Comparison of ENCODE assay signal across 8 mouse cellular contexts in the genomic region with DNA sequence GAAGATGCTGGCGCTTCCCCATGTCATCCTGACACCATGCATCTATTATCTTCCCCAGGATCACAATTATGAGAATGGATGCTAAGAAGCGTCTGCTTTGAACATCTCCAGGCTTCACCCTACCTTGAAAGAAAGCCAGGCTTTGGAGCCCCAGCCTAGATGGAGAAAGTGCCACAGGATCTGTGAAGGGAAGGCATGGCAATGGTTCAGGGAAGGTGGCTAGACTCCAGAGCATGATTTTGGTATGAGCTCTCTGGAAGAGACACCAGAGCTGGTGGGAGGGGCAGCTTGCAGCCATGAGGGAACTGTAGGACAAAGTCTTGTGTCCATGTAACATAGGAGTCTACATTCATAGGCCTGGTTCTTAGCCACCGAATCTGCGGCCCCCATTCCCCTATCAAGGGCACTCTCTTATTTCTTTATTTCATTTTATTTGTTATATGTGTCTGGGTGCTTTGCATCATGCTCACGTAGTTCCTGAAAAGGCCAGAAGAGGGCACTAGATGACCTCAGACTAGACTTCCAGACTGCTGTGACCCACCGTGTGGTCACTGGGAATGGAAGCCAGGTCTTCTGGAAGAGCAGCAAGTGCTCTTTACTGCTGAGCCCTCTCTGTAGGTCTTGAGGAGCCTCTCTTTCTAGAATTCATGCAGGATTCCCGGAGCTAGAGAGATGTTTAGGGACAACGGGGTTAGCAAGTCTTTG. TPM values are rescaled to one million over a fixed set of nuclear protein-coding genes. Genes with fewer than 3 reads are reported as not detected.
DNase-seq lines count a peak whose midpoint lies in the region; ATAC-seq and TF ChIP-seq lines count a peak whose summit lies in the region.

No protein-coding gene starts in this region.

- TF ChIP-seq CTCF in bone marrow macrophage, adult 2 months (IDR thresholded peaks at IDR 0.05; ENCODE audit: low read depth, low read length), result peak; percentile 85

- no peaks in the 10 kb centered on the region for H3K9me3 ChIP-seq in forebrain, embryonic 11.5 days (ENCODE audit: control insufficient read depth, low read length)
- H3K9me3 ChIP-seq in forebrain, embryonic 14.5 days (replicated peaks; ENCODE audit: control insufficient read depth, low read length), result no peaks in the 10 kb centered on the region
- no peaks in the 10 kb centered on the region for H3K9me3 ChIP-seq in limb, embryonic 11.5 days (ENCODE audit: control insufficient read depth, low read length)

- no peak overlapping the region for H3K27ac ChIP-seq in forebrain, embryonic 11.5 days (ENCODE audit: low read depth, low read length)
- no peak overlapping the region for H3K27ac ChIP-seq in forebrain, embryonic 14.5 days (ENCODE audit: low read depth, low read length)
- no peak overlapping the region for H3K27ac ChIP-seq in bone marrow macrophage, adult 2 months (ENCODE audit: insufficient read depth, low read depth, low read length)
- no peak overlapping the region for H3K27ac ChIP-seq in limb, embryonic 11.5 days (replicated peaks; ENCODE audit: low read depth, low read length)

- WGBS in forebrain, embryonic 11.5 days, result 49% methylated on average over 8 of the region's 8 CpGs
- 50% methylated on average over 8 of the region's 8 CpGs for WGBS in forebrain, embryonic 14.5 days
- 43% methylated on average over 8 of the region's 8 CpGs for WGBS in limb, embryonic 11.5 days

- peak; percentile 73 for DNase-seq in forebrain, embryonic 11.5 days (ENCODE audit: low spot score)
- DNase-seq in forebrain, embryonic 14.5 days (ENCODE audit: low spot score), result no peak
- peak; percentile 48 for DNase-seq in ovary, postnatal 14 days (ENCODE audit: low spot score)
- no peak for DNase-seq in ovary, adult 18-20 months (ENCODE audit: low spot score)
- DNase-seq in fibroblast of lung, adult 2 months (ENCODE audit: low read depth), result peak; percentile 18
- DNase-seq in limb, embryonic 11.5 days (ENCODE audit: low spot score), result peak; percentile 71
- DNase-seq in spleen, postnatal 10 days (ENCODE audit: low spot score in 2 of 2), result peak; percentile 29 to 68

- H3K9ac ChIP-seq in forebrain, embryonic 11.5 days (ENCODE audit: low read length), result no peak overlapping the region
- no peak overlapping the region for H3K9ac ChIP-seq in forebrain, embryonic 14.5 days (ENCODE audit: low read length)
- no peak overlapping the region for H3K9ac ChIP-seq in limb, embryonic 11.5 days (ENCODE audit: low read length)

- peaks cover 16% of the 10 kb centered on the region for H3K4me1 ChIP-seq in forebrain, embryonic 11.5 days (replicated peaks; ENCODE audit: control insufficient read depth, insufficient read depth, low read length)
- H3K4me1 ChIP-seq in forebrain, embryonic 14.5 days (ENCODE audit: control insufficient read depth, insufficient read depth, low read length), result peaks cover 25% of the 10 kb centered on the region
- H3K4me1 ChIP-seq in bone marrow macrophage, adult 2 months (ENCODE audit: control insufficient read depth, insufficient read depth, low read length), result no peaks in the 10 kb centered on the region
- peaks cover 10% of the 10 kb centered on the region for H3K4me1 ChIP-seq in limb, embryonic 11.5 days (ENCODE audit: control insufficient read depth, insufficient read depth, low read length)

- no peaks in the 10 kb centered on the region for H3K27me3 ChIP-seq in forebrain, embryonic 11.5 days (ENCODE audit: control insufficient read depth, insufficient read depth, low read length)
- no peaks in the 10 kb centered on the region for H3K27me3 ChIP-seq in forebrain, embryonic 14.5 days (replicated peaks; ENCODE audit: control insufficient read depth, insufficient read depth, low read length)
- H3K27me3 ChIP-seq in limb, embryonic 11.5 days (ENCODE audit: control insufficient read depth, insufficient read depth, low read length), result no peaks in the 10 kb centered on the region

- no peak for ATAC-seq in forebrain, embryonic 11.5 days (replicated peaks; ENCODE audit: low FRiP score)
- no peak for ATAC-seq in forebrain, embryonic 14.5 days
- no peak for ATAC-seq in limb, embryonic 11.5 days (ENCODE audit: insufficient number of reproducible peaks, low FRiP score, low TSS enrichment, low read depth)

- H3K4me3 ChIP-seq in forebrain, embryonic 11.5 days (ENCODE audit: low read depth, low read length), result no peak overlapping the region
- H3K4me3 ChIP-seq in forebrain, embryonic 14.5 days (ENCODE audit: low read depth, low read length), result no peak overlapping the region
- H3K4me3 ChIP-seq in bone marrow macrophage, adult 2 months (ENCODE audit: insufficient read depth, low read length), result no peak overlapping the region
- H3K4me3 ChIP-seq in limb, embryonic 11.5 days (ENCODE audit: low read depth, low read length), result no peak overlapping the region

- no peaks in the 10 kb centered on the region for H3K36me3 ChIP-seq in forebrain, embryonic 11.5 days (ENCODE audit: control insufficient read depth, insufficient read depth, low read length)
- no peaks in the 10 kb centered on the region for H3K36me3 ChIP-seq in forebrain, embryonic 14.5 days (ENCODE audit: control insufficient read depth, insufficient read depth, low read length)
- H3K36me3 ChIP-seq in limb, embryonic 11.5 days (ENCODE audit: control insufficient read depth, insufficient read depth, low read length), result no peaks in the 10 kb centered on the region

- H3K4me2 ChIP-seq in forebrain, embryonic 11.5 days (ENCODE audit: low read depth, low read length, severe bottlenecking), result no peak overlapping the region
- H3K4me2 ChIP-seq in forebrain, embryonic 14.5 days (ENCODE audit: low read length), result no peak overlapping the region
- no peak overlapping the region for H3K4me2 ChIP-seq in limb, embryonic 11.5 days (ENCODE audit: low read depth, severe bottlenecking)

- TF ChIP-seq POLR2A in bone marrow macrophage, adult 2 months (IDR thresholded peaks at IDR 0.05; ENCODE audit: borderline replicate concordance, low read depth, low read length), result no peak

RNA-seq across cellular contexts. Expression of a gene that starts 7.0 kb away (rescaled TPM):
- polyA plus RNA-seq in forebrain, embryonic 11.5 days (2014; fragmentation: Nextera tagmentation; extraction: Ambion mirVana), result 0.60 and 1.1 TPM in 2 replicates
- 4.0 and 4.2 TPM in 2 replicates for polyA plus RNA-seq in forebrain, embryonic 14.5 days (2014; fragmentation: Nextera tagmentation; extraction: Ambion mirVana)
- not detected in 2 replicates for polyA plus RNA-seq in bone marrow macrophage, adult 2 months (2012; ENCODE audit: insufficient read depth, insufficient read length, missing spikeins)
- polyA plus RNA-seq in limb, embryonic 11.5 days (2014; fragmentation: Nextera tagmentation; extraction: Ambion mirVana), result 0.06 and 0.11 TPM in 2 replicates

RNA-seq across cellular contexts. Expression of a gene that starts 25.5 kb away (rescaled TPM):
- polyA plus RNA-seq in forebrain, embryonic 11.5 days (2014; fragmentation: Nextera tagmentation; extraction: Ambion mirVana), result not detected in 2 replicates
- 0.05 TPM in 1 of 2 replicates, not detected in the other for polyA plus RNA-seq in forebrain, embryonic 14.5 days (2014; fragmentation: Nextera tagmentation; extraction: Ambion mirVana)
- polyA plus RNA-seq in bone marrow macrophage, adult 2 months (2012; ENCODE audit: insufficient read depth, insufficient read length, missing spikeins), result not detected in 2 replicates
- not detected in 2 replicates for polyA plus RNA-seq in limb, embryonic 11.5 days (2014; fragmentation: Nextera tagmentation; extraction: Ambion mirVana)

RNA-seq across cellular contexts. Expression of a gene that starts 41.2 kb away (rescaled TPM):
- 65.3 and 74.7 TPM in 2 replicates for polyA plus RNA-seq in forebrain, embryonic 11.5 days (2014; fragmentation: Nextera tagmentation; extraction: Ambion mirVana)
- 149 and 157 TPM in 2 replicates for polyA plus RNA-seq in forebrain, embryonic 14.5 days (2014; fragmentation: Nextera tagmentation; extraction: Ambion mirVana)
- 216 and 219 TPM in 2 replicates for polyA plus RNA-seq in bone marrow macrophage, adult 2 months (2012; ENCODE audit: insufficient read depth, insufficient read length, missing spikeins)
- 105 and 125 TPM in 2 replicates for polyA plus RNA-seq in limb, embryonic 11.5 days (2014; fragmentation: Nextera tagmentation; extraction: Ambion mirVana)

Comparison
In these comparisons a context has a peak if more than half of its experiments do, and no peak if none do; other contexts are left out.
1. DNase-seq: peak in forebrain, embryonic 11.5 days (single experiment), ovary, postnatal 14 days (single experiment), fibroblast of lung, adult 2 months (single experiment), limb, embryonic 11.5 days (single experiment) and spleen, postnatal 10 days (2 of 2); none in forebrain, embryonic 14.5 days (single experiment) and ovary, adult 18-20 months (single experiment).